Mouse (Mus musculus) embryonic facial prominence, embryonic 11.5 days (tissue): ENCODE data around the gene Cmbl. TPM values are rescaled to one million over a fixed set of nuclear protein-coding genes. Genes with fewer than 3 reads are reported as not detected.

Experiments
- ATAC-seq: fragments of 200-750 bp; cut with Nextera tagmentation; replicated peaks from 2 replicates; pipeline ENCODE4 v1.8.0; 2017; ENCODE audit warnings: low read depth; ENCODE audit not compliant: insufficient number of reproducible peaks, low FRiP score, low TSS enrichment
- DNase-seq: peaks from one replicate; pipeline ENCODE4 v3.0.0-alpha.2; 2015; ENCODE audit warnings: low spot score
- H3K27ac ChIP-seq: fragments of 300-500 bp; sonication (generic); replicated peaks from 2 replicates; pipeline ENCODE4 v1.5.1; 2014; ENCODE audit warnings: mild to moderate bottlenecking, low read depth, low read length, control low read depth
- H3K27me3 ChIP-seq: fragments of 300-500 bp; sonication (generic); 2 replicates; pipeline ENCODE4 v1.6.1; 2014; ENCODE audit warnings: mild to moderate bottlenecking, low read length, moderate library complexity, mixed read lengths; ENCODE audit not compliant: control insufficient read depth, insufficient read depth
- H3K36me3 ChIP-seq: fragments of 300-500 bp; sonication (generic); replicated peaks from 2 replicates; pipeline ENCODE4 v1.6.1; 2014; ENCODE audit warnings: low read depth, mild to moderate bottlenecking, low read length, moderate library complexity, mixed read lengths; ENCODE audit not compliant: control insufficient read depth, insufficient read depth
- H3K4me1 ChIP-seq: fragments of 300-500 bp; sonication (generic); 2 replicates; pipeline ENCODE4 v1.6.1; 2014; ENCODE audit warnings: low read length, mixed read lengths; ENCODE audit not compliant: control insufficient read depth, insufficient read depth
- H3K4me2 ChIP-seq: fragments of 300-500 bp; sonication (generic); 2 replicates; pipeline ENCODE4 v1.6.1; 2014; ENCODE audit warnings: low read depth, mild to moderate bottlenecking, control low read depth, low read length, moderate library complexity
- H3K4me3 ChIP-seq: fragments of 300-500 bp; sonication (generic); 2 replicates; pipeline ENCODE4 v1.5.1; 2014; ENCODE audit warnings: low read depth, low read length, control low read depth
- H3K9ac ChIP-seq: fragments of 300-500 bp; sonication (generic); replicated peaks from 2 replicates; pipeline ENCODE4 v1.6.1; 2014; ENCODE audit warnings: mild to moderate bottlenecking, control low read depth, low read length
- H3K9me3 ChIP-seq: fragments of 300-500 bp; sonication (generic); replicated peaks from 2 replicates; pipeline ENCODE4 v1.6.1; 2016; ENCODE audit warnings: mild to moderate bottlenecking, low read length, inconsistent platforms, mixed read lengths; ENCODE audit not compliant: control insufficient read depth
- WGBS: fragments of 180-500 bp; shearing (Covaris S2); extraction: QIAGEN DNeasy Blood & Tissue Kit; methylation state at CpG from one replicate; pipeline ENCODE4 v1.1.7; 2014; 5-methylcytosine and 5-hydroxymethylcytosine counted together
- polyA plus RNA-seq: library from polyadenylated mRNA; unstranded; fragments of >200 nt; fragmentation: Nextera tagmentation; extraction: Ambion mirVana; gene quantifications from 2 replicates; pipeline ENCODE4 v1.2.1, GENCODE M21; 2014

Cmbl gene
- polyA plus RNA-seq, 1 experiment from 2014 or later = 1.4 TPM

GRCm38 (mm10) chr15:31601646-31602374 is 36.6 kb downstream of the Cmbl start, which contains the start of the genes Cct5 and Fam173b:
Cct5 (minus strand) TSS chr15:31601804.
Fam173b (plus strand) TSS chr15:31601852.
- Histone ChIP-seq H3K4me3 (peak within 1 kb of the TSS; percentile 95), H3K9ac (peak within 1 kb of the TSS; percentile 96), H3K27me3 (no peaks in the 10 kb centered on the region), H3K4me2 (peak within 1 kb of the TSS; percentile 88), H3K4me1 (no peaks in the 10 kb centered on the region; the same call in 1 of the 2 replicates), H3K36me3 (0 out of 2 replicates have a peak, but pooled peaks cover 2% of the 10 kb centered on the region), H3K27ac (peak within 1 kb of the TSS; percentile 85), H3K9me3 (no peaks in the 10 kb centered on the region)
- WGBS = under 1% methylated on average over 63 of the region's 63 CpGs
- peak; percentile 99 for DNase-seq
- ATAC-seq = peak; percentile 85

GRCm38 (mm10) chr15:31602426-31602825 is 37.2 kb downstream of the Cmbl start:
- peak; percentile 78 for DNase-seq
- ATAC-seq = peak; percentile 72
- Histone ChIP-seq H3K9me3 (no peaks in the 10 kb centered on the region), H3K27ac (peak overlapping the region; percentile 85), H3K27me3 (no peaks in the 10 kb centered on the region), H3K36me3 (no peaks in the 10 kb centered on the region), H3K4me1 (no peaks in the 10 kb centered on the region; the same call in 1 of the 2 replicates), H3K9ac (peak overlapping the region; percentile 91), H3K4me3 (peak overlapping the region; percentile 95), H3K4me2 (peak overlapping the region; percentile 39)
- WGBS = 8% methylated on average over 15 of the region's 15 CpGs

DNA sequence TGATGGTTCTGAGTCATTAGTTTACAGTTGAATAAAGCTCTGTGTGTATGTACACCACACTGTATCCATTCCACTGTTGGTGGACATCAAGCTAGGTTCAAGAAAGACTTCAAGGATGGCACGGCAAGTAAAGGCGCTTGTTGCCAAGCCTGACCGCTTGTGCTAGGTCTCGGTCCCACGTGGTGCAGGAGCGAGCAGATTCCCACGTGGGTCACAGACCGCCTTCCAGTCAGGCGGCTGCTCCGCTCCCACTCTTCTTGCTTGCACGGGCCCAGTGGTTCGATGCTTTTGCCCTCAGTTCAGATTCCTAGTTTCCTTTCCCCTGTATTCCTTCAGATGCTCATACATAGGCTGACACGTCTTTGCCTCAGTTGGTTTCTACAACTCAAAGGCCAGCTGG is 37.9 kb downstream of the Cmbl start:
- Histone ChIP-seq H3K27ac (no peak overlapping the region), H3K4me2 (no peak overlapping the region), H3K9ac (peak overlapping the region; percentile 91; the same call in 1 of the 2 replicates), H3K4me1 (no peaks in the 10 kb centered on the region; the same call in 1 of the 2 replicates), H3K9me3 (no peaks in the 10 kb centered on the region), H3K27me3 (no peaks in the 10 kb centered on the region), H3K36me3 (no peaks in the 10 kb centered on the region), H3K4me3 (peak overlapping the region; percentile 95)
- WGBS = 87% methylated on average over 13 of the region's 13 CpGs
- ATAC-seq = no peak
- DNase-seq = no peak

GRCm38 (mm10) chr15:31606821-31607220 is 41.6 kb downstream of the Cmbl start:
- no peaks in the 10 kb centered on the region for H3K27me3 ChIP-seq
- no peaks in the 10 kb centered on the region for H3K9me3 ChIP-seq
- no peaks in the 10 kb centered on the region for H3K4me1 ChIP-seq
- 72% methylated on average over 6 of the region's 6 CpGs for WGBS
- DNase-seq (no peak), ATAC-seq (no peak)
- no peak overlapping the region for H3K4me2 ChIP-seq
- H3K27ac ChIP-seq = no peak overlapping the region
- H3K9ac ChIP-seq = no peak overlapping the region
- no peaks in the 10 kb centered on the region for H3K36me3 ChIP-seq
- no peak overlapping the region for H3K4me3 ChIP-seq

DNA sequence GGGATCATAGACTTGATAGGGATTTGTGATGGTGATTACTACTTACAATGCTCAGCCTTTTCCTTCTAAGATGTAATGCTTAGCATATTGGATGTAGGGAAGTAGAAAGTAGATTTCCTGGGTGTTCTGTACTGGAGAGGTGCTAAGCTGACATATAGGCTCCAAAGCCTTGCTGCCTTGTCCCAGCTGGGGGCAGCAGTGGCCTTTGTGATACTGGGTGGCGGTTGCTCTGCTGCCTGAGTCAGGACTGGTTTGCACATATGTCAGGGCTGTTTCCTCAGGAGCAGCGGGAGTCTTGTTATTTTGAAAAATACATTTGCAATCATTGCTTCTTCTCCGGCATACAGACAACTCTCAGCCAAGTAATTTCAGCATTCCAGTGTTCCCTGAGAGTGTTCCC is 45.8 kb downstream of the Cmbl start:
- no peak overlapping the region for H3K4me2 ChIP-seq
- peak; percentile 53 for DNase-seq
- no peaks in the 10 kb centered on the region for H3K36me3 ChIP-seq
- no peak overlapping the region for H3K4me3 ChIP-seq
- ATAC-seq = no peak
- no peaks in the 10 kb centered on the region for H3K9me3 ChIP-seq
- H3K27me3 ChIP-seq = no peaks in the 10 kb centered on the region
- WGBS = 67% methylated on average over 3 of the region's 3 CpGs
- H3K9ac ChIP-seq = no peak overlapping the region
- no peak overlapping the region for H3K27ac ChIP-seq
- no peaks in the 10 kb centered on the region for H3K4me1 ChIP-seq

- H3K4me1 ChIP-seq = no peaks in the 10 kb centered on the region
- no peak for DNase-seq
These were observed 46.8 kb downstream of the Cmbl start for GRCm38 (mm10) chr15:31611976-31612375.

DNA sequence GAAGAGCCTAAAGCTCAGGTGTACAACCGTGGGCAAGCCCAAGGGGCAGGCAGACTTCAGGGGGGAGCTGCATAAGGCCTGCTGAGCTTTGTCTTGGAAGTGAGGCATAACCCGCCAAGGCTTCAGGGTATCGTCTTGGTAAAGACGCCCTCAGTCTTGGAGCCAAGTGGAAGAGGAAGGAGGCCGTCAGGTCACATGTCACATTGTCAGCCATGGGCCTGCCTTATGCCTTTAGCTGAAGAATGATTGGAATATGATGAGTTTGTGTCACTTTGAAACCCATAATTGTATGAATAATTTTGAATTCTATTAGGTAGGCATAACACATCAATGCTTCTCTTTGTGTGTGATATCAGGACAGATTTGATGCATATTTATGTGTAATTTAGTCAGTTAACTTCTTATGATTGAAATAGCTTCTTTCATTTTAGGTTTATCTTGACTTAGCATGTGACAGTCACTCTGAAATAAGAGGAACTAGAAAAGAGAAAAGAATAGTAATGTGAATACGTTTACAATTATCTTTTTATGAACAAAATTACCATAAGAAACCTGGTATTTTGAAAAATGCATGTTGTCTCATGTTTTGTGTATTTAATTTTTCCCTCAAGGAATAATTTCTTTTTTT is 48.8 kb downstream of the Cmbl start:
- no peaks in the 10 kb centered on the region for H3K9me3 ChIP-seq
- H3K27ac ChIP-seq = no peak overlapping the region
- H3K4me3 ChIP-seq = no peak overlapping the region
- no peaks in the 10 kb centered on the region for H3K4me1 ChIP-seq
- no peaks in the 10 kb centered on the region for H3K27me3 ChIP-seq
- H3K9ac ChIP-seq = no peak overlapping the region
- no peak for ATAC-seq
- no peak for DNase-seq
- no peaks in the 10 kb centered on the region for H3K36me3 ChIP-seq
- H3K4me2 ChIP-seq = no peak overlapping the region
- 89% methylated on average over 6 of the region's 6 CpGs for WGBS

More at GRCm38 (mm10) chr15:31611976-31612375, 46.8 kb downstream of the Cmbl start:
- Histone ChIP-seq H3K27ac (no peak overlapping the region), H3K27me3 (no peaks in the 10 kb centered on the region), H3K9me3 (no peaks in the 10 kb centered on the region), H3K4me2 (no peak overlapping the region), H3K36me3 (no peaks in the 10 kb centered on the region), H3K4me3 (no peak overlapping the region), H3K9ac (no peak overlapping the region)
- no peak for ATAC-seq
- 86% methylated on average over 4 of the region's 4 CpGs for WGBS

DNA sequence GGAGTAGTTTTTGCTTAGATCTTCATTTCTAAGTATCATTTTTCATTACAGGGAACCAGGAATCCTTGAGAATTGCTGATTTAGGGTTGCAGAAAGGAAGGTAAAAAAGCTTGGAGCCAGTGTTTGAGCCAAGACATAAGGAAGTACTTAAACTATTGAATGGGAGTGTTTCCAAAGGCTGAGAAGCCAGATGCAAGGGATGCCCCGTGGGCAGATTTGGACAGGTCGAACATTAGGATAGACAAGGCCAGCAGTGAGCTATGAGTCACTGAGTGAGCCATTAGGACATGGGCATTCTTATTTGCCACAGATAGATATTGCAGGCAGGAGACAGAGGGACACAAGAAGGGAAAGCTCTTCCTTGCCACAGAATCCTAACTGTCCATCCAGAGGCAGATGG is 49.5 kb downstream of the Cmbl start:
- H3K4me3 ChIP-seq = no peak overlapping the region
- ATAC-seq = no peak
- 53% methylated on average over 2 of the region's 2 CpGs for WGBS

More for the DNA sequence above, 49.5 kb downstream of the Cmbl start:
- H3K9ac ChIP-seq = no peak overlapping the region
- DNase-seq = no peak
- H3K27ac ChIP-seq = no peak overlapping the region
- H3K27me3 ChIP-seq = no peaks in the 10 kb centered on the region
- H3K4me2 ChIP-seq = no peak overlapping the region
- no peaks in the 10 kb centered on the region; the same call in 1 of the 2 replicates for H3K36me3 ChIP-seq
- H3K4me1 ChIP-seq = no peaks in the 10 kb centered on the region
- H3K9me3 ChIP-seq = no peaks in the 10 kb centered on the region
